Mouse (Mus musculus) kidney, adult 2 months (tissue): ENCODE data around the gene Prss33. TPM values are rescaled to one million over a fixed set of nuclear protein-coding genes. Genes with fewer than 3 reads are reported as not detected.

Experiments
- DNase-seq: peaks from one replicate; pipeline ENCODE4 v3.0.0; 2021
- H3K27ac ChIP-seq: fragments of 200-500 bp; 2 replicates; pipeline ENCODE4 v1.5.1; 2012; ENCODE audit warnings: low read depth, low read length, control low read depth, inconsistent platforms; ENCODE audit not compliant: insufficient read depth
- H3K27me3 ChIP-seq: fragments of 200-500 bp; replicated peaks from 2 replicates; pipeline ENCODE4 v1.6.1; 2012; ENCODE audit warnings: mild to moderate bottlenecking, moderate library complexity, low read length, inconsistent platforms; ENCODE audit not compliant: control insufficient read depth, insufficient read depth
- H3K36me3 ChIP-seq: fragments of 200-500 bp; 2 replicates; pipeline ENCODE4 v1.6.1; 2012; ENCODE audit warnings: mild to moderate bottlenecking, moderate library complexity, low read length, inconsistent platforms; ENCODE audit not compliant: control insufficient read depth, insufficient read depth
- H3K4me1 ChIP-seq: fragments of 200-500 bp; 2 replicates; pipeline ENCODE4 v1.6.1; 2011; ENCODE audit warnings: low read length; ENCODE audit not compliant: control insufficient read depth, insufficient read depth
- H3K4me3 ChIP-seq: fragments of 200-500 bp; 2 replicates; pipeline ENCODE4 v1.5.1; 2011; ENCODE audit warnings: mild to moderate bottlenecking, low read depth, low read length, control low read depth; ENCODE audit not compliant: insufficient read depth
- CTCF ChIP-seq: fragments of 200-500 bp; conservative IDR thresholded peaks from 2 replicates; pipeline ENCODE4 v1.5.1; 2011; ENCODE audit warnings: low read depth, mild to moderate bottlenecking, control low read depth, low read length, moderate library complexity, mixed read lengths; ENCODE audit not compliant: insufficient read depth, insufficient read length
- POLR2A ChIP-seq: fragments of 200-500 bp; IDR thresholded peaks from one replicate; pipeline ENCODE4 v1.6.1; 2011; ENCODE audit warnings: low read depth, low read length, control low read depth
- WGBS: fragments of 180-500 bp; shearing (Covaris S2); methylation state at CpG from one replicate; pipeline ENCODE4 v1.1.7; 2018; 5-methylcytosine and 5-hydroxymethylcytosine counted together
- polyA plus RNA-seq: library from polyadenylated mRNA; depleted of rRNA; stranded (reverse); fragments of >200 nt; gene quantifications from 2 replicates; pipeline ENCODE4 v1.2.3, GENCODE M21; 2012; rRNA removed

The Prss33 gene
- polyA plus RNA-seq, 1 experiment: not detected

- Histone ChIP-seq H3K36me3 (no peaks in the 10 kb centered on the region), H3K27me3 (no peaks in the 10 kb centered on the region), H3K27ac (peak within 1 kb of the TSS; percentile 41; the same call in 1 of the 2 replicates), H3K4me3 (peak within 1 kb of the TSS; percentile 59), H3K4me1 (peaks cover 6% of the 10 kb centered on the region; the same call in 1 of the 2 replicates)
- TF ChIP-seq POLR2A (no peak), CTCF (0 out of 2 replicates have a peak, but pooled peaks have one; percentile 6)
- peak; percentile 89 for DNase-seq
- WGBS: 4% methylated on average over 43 of the region's 43 CpGs
Measured at GRCm38 (mm10) chr17:23785561-23786471, 50.0 kb downstream of the Prss33 start, which contains the start of gene Flywch2. Gene Flywch2, minus strand, starts transcription at chr17:23786081.

- Histone ChIP-seq H3K4me1 (peaks cover 6% of the 10 kb centered on the region; the same call in 1 of the 2 replicates), H3K4me3 (no peak overlapping the region), H3K27ac (no peak overlapping the region), H3K27me3 (no peaks in the 10 kb centered on the region), H3K36me3 (no peaks in the 10 kb centered on the region)
- no peak for TF ChIP-seq CTCF
- no peak for TF ChIP-seq POLR2A
- DNase-seq: no peak
Measured at GRCm38 (mm10) chr17:23783352-23783751, 52.5 kb downstream of the Prss33 start.

Other genes with a start within 250 kb of the Prss33 start
- 7.9 and 9.8 TPM in 2 replicates for gene Zfp13, start 236.6 kb downstream of the Prss33 start, polyA plus RNA-seq
- gene Zscan10, start 235.2 kb downstream of the Prss33 start, polyA plus RNA-seq: 0.11 TPM in 1 of 2 replicates, not detected in the other
- 0.18 and 0.38 TPM in 2 replicates for gene Mmp25, start 190.8 kb downstream of the Prss33 start, polyA plus RNA-seq
- gene Bicdl2, start 175.6 kb downstream of the Prss33 start, polyA plus RNA-seq: 1.7 TPM in 2 replicates
- gene Hcfc1r1, start 162.5 kb downstream of the Prss33 start, polyA plus RNA-seq: 367 and 378 TPM in 2 replicates
- gene Thoc6, start 162.2 kb downstream of the Prss33 start, polyA plus RNA-seq: 14.2 and 15.7 TPM in 2 replicates
- 10.0 and 14.4 TPM in 2 replicates for gene Tnfrsf12a, start 158.6 kb downstream of the Prss33 start, polyA plus RNA-seq
- gene Cldn6, start 156.8 kb downstream of the Prss33 start, polyA plus RNA-seq: 2.5 and 2.6 TPM in 2 replicates
- 0.14 and 0.45 TPM in 2 replicates for gene Cldn9, start 152.0 kb downstream of the Prss33 start, polyA plus RNA-seq
- gene 1520401A03Rik, start 113.3 kb downstream of the Prss33 start, polyA plus RNA-seq: 0.05 TPM in 1 of 2 replicates, not detected in the other
- 4.1 and 5.2 TPM in 2 replicates for gene Pkmyt1, start 109.7 kb downstream of the Prss33 start, polyA plus RNA-seq
- gene Paqr4, start 95.2 kb downstream of the Prss33 start, polyA plus RNA-seq: 9.7 and 10.8 TPM in 2 replicates
- gene Kremen2, start 90.2 kb downstream of the Prss33 start, polyA plus RNA-seq: 0.17 and 0.27 TPM in 2 replicates
- gene Flywch1, start 64.5 kb downstream of the Prss33 start, polyA plus RNA-seq: 41.7 and 45.2 TPM in 2 replicates
- 9.3 and 12.2 TPM in 2 replicates for gene Flywch2, start 50.0 kb downstream of the Prss33 start, polyA plus RNA-seq
- gene Srrm2, start 45.5 kb downstream of the Prss33 start, polyA plus RNA-seq: 394 and 443 TPM in 2 replicates
- 687 and 762 TPM in 2 replicates for gene Elob, start 6.9 kb downstream of the Prss33 start, polyA plus RNA-seq
- not detected in 2 replicates for gene Prss32, start 7.8 kb upstream of the Prss33 start, polyA plus RNA-seq
- 0.08 and 0.16 TPM in 2 replicates for gene Prss41, start 8.1 kb upstream of the Prss33 start, polyA plus RNA-seq
- 0.14 TPM in 2 replicates for gene Prss21, start 32.0 kb upstream of the Prss33 start, polyA plus RNA-seq
- gene Dcpp1, start 44.8 kb upstream of the Prss33 start, polyA plus RNA-seq: not detected in 2 replicates
- gene Dcpp2, start 44.8 kb upstream of the Prss33 start, polyA plus RNA-seq: not detected in 2 replicates
- gene Dcpp3, start 81.4 kb upstream of the Prss33 start, polyA plus RNA-seq: not detected in 2 replicates
- gene Sbp, start 105.6 kb upstream of the Prss33 start, polyA plus RNA-seq: not detected in 2 replicates
- not detected in 2 replicates for gene Sbpl, start 119.2 kb upstream of the Prss33 start, polyA plus RNA-seq
- 0.71 and 0.95 TPM in 2 replicates for gene Prss30, start 144.5 kb upstream of the Prss33 start, polyA plus RNA-seq
- 0.23 and 0.26 TPM in 2 replicates for gene Prss22, start 162.0 kb upstream of the Prss33 start, polyA plus RNA-seq
- gene Prss27, start 202.1 kb upstream of the Prss33 start, polyA plus RNA-seq: 0.16 and 0.30 TPM in 2 replicates
- 16.1 and 16.5 TPM in 2 replicates for gene Kctd5, start 237.4 kb upstream of the Prss33 start, polyA plus RNA-seq